Mouse (Mus musculus): ENCODE data around the gene Mblac1.

DNA sequence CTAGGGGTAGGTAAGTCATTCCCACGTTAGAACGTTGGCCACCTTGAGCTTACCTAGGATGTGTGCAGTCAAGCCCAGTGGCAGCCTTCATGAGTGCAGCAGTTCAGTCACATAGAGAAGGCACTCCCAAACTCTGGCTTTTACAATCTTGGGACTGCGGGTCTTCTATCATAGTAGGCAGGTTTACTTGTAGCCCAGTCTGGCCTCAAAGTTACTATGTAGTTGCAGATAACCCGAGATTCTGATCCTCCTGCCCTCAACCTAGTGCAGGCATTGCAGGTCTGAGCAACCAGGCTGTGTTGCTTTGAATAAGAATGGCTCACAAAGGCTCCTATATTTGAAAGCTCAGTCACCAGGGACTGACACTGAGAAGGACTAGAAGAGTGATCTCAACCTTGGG lies 32.4 kb downstream of the Mblac1 start:
- TF ChIP-seq CTCF (IDR thresholded peaks at IDR 0.05; ENCODE audit: low read depth, low read length) (no peak), POLR2A (IDR thresholded peaks at IDR 0.05; ENCODE audit: extremely low read depth, insufficient read depth, low read length) (no peak)
